Mouse (Mus musculus): ENCODE measurements around the gene Tmem259.

DNA sequence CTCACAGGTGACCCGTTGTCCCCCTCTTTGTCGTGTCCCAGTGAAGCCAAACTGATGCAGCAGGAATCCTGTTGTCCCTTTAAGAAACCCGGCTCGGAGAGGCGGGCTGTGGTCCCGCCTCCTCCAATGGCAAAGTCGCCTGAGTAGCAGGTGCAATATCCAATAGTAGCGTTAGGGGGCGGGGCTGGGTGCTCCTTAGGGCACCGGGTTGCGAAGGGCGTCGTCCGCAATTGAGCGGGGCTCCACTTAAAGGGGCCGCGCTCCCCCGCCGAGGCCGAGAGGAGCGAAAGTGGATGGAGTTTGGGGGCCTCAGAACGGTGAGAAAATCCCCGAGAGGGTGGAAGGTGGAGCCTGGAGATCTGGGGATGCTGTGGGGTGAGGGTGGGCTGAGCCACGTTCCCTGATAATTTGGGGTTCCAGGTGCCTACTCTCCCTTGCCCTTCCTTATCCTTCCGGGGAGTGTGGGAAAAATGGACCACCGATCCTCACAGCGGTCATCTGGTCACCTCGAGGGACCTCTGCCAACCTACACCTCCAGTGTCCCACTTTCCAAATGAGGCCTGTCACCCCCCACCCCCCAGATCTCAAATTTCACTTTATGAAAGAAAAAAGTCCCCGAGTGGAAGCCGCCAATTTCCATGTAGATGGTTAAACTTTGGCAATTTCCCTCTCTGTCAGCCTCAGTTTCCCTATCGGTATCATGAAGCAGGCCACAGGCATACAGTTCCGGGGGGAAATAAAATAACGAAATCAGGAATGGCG, 12.3 kb upstream of the Tmem259 start, which contains the start of gene Abca7:
- TF ChIP-seq CTCF (IDR thresholded peaks at IDR 0.05; ENCODE audit: insufficient read depth, low read depth, low read length) = no peak
- no peak for TF ChIP-seq POLR2A (IDR thresholded peaks at IDR 0.05; ENCODE audit: insufficient read depth, low read depth, low read length)

All from olfactory bulb, adult 2 months (tissue).